Mouse (Mus musculus) mammary gland, adult 2 months (tissue): Measurements from ENCODE around the gene 1700016H13Rik. TPM values are rescaled to one million over a fixed set of nuclear protein-coding genes. Genes with fewer than 3 reads are reported as not detected.

Source experiments
- polyA plus RNA-seq: library from polyadenylated mRNA; depleted of rRNA; stranded (reverse); fragments of >200 nt; gene quantifications from 2 replicates; pipeline ENCODE4 v1.2.3, GENCODE M21; 2012; ENCODE audit warnings: low replicate concordance; rRNA removed

Gene 1700016H13Rik
- not detected in 2 replicates for polyA plus RNA-seq

GRCm38 (mm10) chr5:103655346-103656118, at the start of gene 1700016H13Rik:
Gene 1700016H13Rik, minus strand, starts transcription at chr5:103656010.

DNA sequence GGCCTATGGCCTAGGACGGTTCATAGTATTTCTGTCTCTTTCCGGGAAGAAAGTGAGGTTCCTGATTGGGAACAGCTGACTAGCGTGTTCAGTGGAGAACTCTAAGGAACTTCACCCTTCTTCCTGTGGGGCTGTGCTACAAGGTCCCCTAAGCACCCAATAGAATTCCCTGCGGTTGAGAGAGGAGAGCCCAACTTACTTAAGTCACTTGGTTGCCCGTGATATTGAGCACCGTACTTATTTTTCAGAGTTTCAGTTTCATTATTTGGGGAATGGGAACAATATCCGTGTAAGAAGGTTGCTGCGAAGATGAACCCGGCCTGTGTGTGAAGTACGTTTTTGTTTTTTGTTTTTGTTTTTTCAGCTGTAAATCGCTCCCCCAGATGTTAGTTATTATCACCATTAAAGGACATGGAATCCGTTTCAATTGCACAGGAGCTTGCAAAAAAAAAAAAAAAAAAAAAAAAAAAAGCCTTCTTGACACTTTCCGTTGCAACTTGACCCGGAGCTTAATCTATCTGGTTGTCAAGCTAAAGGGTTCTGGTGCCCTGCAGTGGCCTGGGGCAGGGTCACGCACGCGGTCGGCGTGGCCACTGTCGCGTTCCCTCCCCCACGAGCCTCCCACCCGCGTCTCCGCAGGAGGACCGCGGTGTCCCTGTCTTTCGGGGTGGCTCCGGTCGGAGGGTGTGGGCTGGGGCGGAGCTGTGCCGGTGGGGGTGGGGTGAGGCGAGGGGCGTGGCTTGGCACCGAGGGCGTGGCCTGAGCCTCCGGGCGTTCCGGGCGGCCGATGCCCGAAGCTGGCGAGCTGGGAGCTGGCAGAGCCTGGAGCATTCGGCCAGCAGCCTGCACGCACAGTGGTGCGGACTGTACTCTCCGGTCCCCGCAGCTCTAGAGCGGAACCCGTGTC, 36.1 kb upstream of the 1700016H13Rik start, which contains the start of gene Aff1:
Gene Aff1 (plus strand): TSS at position 751 of the 907 bp plus-strand sequence.

DNA sequence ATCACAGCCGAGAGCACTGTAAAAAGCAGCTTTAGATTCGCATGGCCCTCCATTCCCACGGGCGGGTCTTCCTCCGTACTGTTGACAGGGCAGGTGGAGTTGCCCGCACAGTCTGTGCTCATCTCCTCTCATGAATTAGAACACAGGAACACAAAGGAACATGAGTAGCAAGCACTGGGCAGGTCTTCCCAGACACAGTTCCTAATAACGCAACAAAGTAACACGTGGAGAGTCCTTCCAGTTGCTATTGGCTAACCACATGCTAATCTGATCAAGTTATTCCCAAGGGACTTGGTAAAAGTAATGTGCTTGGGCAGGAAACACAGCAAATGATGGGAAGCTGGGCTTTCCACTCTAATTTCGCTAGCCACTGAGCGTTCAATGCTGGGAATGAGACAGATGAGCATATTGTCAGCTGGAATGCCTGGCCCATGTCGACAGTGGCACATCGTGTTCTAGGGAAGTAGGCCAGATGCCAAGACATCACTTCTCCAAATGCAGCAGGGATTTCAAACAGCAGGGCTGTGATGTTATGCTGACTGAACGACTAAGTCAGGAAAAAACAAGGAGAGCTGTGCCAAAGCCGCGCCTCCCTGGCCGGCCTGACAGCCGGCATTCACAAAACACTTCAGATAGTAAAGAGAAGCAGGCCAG, 26.6 kb downstream of the 1700016H13Rik start, which contains the start of gene Slc10a6:
Gene Slc10a6 (minus strand): TSS at position 293 of the 654 bp plus-strand sequence.

Other genes starting within 250 kb of the 1700016H13Rik start
- gene Ptpn13, start 230.8 kb downstream of the 1700016H13Rik start, polyA plus RNA-seq = 6.0 and 6.7 TPM in 2 replicates
- 3.9 and 7.8 TPM in 2 replicates for gene Slc10a6, start 26.6 kb downstream of the 1700016H13Rik start, polyA plus RNA-seq
- gene Aff1, start 36.4 kb upstream of the 1700016H13Rik start, polyA plus RNA-seq = 9.3 and 9.4 TPM in 2 replicates